Mouse (Mus musculus) kidney, postnatal 14 days (tissue): ENCODE data around the gene Srbd1.

Experiments used
- DNase-seq: peaks from one replicate; pipeline ENCODE4 v3.0.0; 2022; ENCODE audit warnings: mixed read lengths

Gene Srbd1

DNA sequence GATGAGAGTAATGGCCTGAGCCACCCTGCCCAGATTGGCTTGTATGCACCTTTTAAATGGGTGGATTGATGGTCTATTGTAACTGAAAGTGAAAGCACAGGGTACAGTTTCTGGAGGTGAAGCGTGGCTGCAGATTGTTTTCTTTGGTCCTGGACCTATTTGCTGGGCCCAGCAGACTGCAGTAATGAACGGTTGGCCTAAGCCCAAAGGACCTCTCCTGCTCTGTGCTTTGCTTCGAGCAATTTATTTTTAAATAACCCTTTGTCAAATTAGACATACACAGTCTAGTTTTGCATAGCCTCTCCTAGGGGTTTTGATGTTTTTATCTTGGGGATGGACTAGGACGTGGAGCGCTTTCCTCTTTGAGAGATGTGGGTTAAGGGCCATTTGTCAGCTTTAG lies 169.9 kb downstream of the Srbd1 start:
- DNase-seq, result no peak

DNA sequence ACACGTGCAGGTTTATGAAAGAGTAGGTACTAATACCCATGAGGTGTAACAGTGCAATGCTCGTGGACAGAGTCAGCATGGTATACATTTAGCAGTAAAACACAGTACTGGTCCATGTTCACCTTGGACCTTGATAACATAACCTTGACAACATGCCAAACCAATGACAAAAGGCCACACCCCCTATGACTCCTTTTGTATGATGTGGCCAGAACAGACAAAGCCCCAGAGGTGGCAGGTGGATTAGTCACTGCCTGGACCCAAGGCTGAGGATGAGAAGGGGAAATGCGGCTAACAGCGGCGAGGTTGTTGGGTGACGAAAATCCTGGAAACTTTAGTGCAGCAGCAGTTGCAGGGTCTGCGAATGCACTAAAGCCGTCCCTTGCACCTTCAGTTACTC lies 170.4 kb downstream of the Srbd1 start:
- DNase-seq, result no peak

DNA sequence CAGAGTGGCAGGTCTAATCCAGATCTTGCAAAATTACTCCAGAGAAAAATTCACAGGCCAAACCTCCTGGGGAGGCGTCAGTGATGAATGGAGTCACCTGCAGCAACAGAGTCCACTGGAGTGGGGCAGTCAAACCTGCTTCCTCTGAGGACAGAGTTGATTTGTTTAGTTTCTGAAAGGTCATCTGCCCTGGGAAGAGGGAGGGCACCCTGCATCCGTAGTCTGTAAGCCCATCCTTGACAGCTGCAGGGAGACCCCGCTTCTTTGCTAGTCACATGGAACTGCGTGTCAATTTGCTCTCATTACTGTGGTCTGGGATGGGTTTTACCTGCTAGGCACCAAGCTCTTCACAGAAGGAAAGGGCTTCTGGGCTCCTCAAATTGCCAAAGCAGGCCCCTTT lies 173.9 kb downstream of the Srbd1 start:
- no peak for DNase-seq

DNA sequence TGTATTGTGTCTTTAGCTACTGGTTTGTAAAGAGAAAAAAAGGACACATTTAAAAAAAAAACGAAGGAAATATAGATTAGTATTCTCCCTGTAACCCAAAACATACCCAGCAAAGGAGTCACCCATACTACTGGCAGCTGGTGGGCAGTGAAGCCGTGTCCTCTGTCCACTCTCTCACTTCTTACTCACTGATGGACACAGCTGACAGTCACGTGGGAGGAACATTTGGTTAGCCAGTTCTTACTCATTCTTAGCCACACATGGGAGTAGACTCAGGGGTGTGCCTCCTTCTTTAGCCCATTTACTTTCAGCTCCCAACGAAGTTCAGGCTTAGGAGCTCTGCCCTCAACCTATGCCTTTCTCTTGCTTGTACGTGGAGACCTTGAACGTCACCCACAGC lies 183.3 kb downstream of the Srbd1 start:
- no peak for DNase-seq

DNA sequence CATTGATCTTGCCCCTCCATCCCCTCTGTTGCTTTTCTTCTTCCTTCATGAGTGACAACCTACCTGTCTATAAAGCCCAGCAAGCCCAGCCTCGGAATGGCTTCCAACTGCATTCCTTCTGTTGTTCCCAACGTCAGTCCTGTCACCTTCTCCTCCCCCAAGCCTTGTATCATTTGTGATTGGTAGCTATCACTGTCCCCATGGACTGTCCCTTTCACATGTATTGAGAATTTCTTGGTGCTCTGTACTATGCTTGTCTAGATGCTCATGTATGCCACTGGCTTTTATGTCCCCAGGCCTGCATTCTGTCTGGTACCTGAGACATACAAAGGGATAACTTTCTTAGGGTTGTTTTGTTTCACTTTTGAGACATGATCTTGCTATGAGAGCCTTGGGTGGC lies 193.2 kb downstream of the Srbd1 start:
- DNase-seq, result no peak

DNA sequence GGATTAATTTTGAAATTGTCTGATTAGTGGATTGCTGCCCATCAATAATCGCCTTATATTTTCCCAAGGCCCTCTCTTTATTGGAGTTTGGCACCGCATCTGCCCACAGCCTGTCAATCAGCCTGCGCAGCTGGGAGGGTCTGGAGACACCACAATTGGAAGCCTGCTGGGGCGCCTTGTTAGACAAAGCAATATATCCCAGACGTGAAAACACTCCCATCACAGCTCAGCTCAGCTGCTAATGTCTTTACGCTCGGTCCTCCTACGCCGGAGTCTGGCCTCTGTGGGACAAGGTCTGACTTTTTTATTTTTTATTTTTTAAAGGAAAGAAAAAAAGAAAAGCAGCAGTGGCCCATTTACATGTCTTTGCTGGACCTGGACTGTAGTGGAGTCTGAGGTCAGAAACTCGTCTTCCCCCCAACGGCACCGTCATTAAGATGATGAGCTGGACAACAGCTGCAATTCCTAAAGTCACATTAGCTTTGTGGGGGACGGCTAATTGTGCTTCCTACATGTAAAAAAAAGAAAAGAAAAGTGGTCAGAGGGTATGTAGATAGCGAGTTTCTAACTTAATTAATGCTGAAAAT lies 195.0 kb downstream of the Srbd1 start:
- DNase-seq, result peak; percentile 24

DNA sequence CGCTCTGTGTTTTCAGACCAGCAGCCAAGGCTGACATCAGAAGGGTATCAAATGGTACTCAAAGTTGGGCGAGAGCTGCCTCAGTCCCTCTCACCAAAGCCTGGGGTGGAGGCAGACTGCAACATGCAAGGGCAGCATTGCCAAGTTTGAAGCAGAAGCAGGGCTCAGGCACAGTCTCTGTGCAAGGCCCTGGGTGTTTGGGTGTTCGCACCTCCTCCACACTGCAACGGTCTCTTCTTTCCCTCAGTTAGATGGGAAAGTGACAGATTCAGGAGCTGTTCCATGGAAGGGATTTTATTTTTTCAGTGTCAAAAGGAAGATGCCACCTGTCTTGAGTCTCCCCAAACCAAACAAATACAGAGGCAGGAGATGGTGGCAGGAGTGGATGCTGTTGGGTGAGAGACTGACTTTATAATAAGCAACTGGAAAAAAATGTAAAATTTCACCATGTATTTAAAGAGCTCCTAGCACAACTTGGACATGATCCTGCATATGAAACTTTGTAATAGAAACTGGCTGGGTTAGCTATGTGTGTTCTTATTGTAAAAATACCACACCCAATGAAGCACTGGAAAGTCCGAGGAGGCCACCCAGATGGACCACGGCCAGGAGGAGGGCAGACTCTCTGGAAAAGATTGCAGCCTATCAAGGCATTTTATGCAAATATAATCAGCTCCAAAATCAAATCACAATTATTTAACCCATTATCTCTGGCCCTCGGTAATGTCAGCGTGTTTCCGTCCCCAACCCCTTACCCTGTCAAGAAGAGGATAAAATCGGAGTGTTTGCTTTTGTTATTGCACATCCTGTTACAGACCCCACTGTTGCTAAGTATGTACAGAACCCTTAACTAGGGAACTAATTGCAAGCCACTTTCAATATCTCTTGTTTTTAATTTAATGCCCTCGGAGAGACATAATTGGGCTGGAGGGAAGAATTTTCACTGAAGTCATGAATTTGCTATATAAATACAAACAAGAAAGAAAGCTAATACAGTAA lies 195.8 kb downstream of the Srbd1 start:
- DNase-seq, result peak; percentile 28

DNA sequence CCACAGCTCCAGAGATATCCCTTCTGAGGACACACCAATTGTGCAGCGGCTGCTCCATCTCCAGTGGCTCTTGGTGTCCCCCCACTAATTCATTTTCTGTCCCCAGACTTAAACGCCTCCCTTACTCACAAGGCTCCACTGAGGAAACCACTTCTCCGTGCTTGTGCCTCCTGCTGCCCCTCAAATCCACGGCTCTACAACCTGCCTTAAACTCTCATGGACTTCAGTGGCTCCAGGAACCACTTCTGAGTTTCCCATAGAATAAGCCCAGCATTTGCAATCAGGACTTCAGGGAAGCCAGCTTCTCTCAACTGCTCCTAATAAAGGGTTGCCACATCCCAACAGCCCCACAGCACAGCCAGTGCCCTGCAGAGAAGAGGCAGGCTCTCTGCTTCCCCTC lies 200.2 kb downstream of the Srbd1 start:
- DNase-seq, result no peak

DNA sequence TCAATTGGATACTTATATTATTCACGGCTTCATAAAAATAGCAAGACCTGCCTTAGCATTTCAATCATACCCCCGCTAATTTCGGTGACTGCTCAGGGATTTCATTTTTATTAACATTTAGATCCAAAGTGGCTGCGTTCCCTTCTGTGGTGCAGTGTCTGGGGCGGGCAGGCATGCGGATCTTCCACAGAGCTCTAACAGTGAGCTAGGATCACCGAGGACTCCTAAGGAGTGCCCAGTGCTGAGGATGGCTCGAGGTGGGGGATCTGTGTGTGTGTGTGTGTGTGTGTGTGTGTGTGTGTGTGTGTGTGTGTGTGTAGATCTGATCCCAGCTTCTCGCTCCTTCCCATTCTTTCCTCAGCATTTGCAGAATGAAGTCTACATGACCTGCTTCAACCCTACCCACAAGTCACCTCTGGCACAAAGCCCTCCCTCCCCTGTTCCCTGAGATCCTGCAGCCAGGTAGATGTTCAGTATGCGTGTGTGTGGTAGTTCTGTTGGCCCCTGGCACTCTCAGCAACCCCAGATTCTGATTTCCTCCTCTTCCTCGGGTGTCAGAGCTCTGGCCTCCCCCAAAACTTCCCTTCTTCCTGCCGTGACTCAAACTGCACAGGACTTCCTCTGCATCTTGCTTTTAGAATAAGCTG lies 200.9 kb downstream of the Srbd1 start:
- no peak for DNase-seq

DNA sequence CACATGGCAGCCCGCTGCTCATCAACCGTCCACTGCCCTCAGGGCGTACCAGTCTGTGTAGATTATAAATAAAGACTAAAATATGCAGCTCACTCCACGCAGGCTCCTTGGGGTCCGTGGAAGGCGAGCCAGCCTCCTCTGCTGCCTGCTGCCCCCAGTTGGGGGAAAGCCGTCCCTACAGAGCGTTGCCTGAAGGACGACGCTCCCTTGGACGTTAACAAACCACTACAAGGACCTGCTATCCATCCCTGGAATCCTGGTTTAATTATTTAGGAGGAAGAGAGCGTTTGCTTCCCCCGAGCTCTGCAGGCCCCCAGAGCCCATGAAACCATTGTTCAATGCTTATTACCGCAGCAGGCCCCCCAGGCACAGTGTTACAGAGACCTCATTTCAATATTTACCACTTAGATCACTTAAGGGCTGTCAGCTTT lies 201.4 kb downstream of the Srbd1 start:
- no peak for DNase-seq

DNA sequence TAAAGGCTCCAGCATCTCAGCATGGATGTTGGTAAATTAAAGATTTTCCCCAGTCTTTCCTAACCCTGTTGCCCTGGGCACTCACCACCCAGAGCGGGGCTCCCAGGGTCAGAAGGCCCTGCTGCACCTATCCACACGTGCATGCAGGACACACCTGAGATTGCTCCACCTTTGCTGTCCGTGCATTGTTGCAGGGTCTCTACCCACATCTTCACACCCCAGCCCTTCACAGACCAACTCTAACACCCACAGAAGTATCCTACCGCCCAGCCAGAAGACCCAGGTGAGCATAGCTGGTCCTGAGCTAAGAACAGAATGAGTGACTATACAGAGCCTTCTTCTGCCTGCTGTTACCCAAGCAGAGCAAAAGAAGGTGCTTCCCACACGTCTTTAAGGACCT lies 201.9 kb downstream of the Srbd1 start:
- DNase-seq, result no peak

DNA sequence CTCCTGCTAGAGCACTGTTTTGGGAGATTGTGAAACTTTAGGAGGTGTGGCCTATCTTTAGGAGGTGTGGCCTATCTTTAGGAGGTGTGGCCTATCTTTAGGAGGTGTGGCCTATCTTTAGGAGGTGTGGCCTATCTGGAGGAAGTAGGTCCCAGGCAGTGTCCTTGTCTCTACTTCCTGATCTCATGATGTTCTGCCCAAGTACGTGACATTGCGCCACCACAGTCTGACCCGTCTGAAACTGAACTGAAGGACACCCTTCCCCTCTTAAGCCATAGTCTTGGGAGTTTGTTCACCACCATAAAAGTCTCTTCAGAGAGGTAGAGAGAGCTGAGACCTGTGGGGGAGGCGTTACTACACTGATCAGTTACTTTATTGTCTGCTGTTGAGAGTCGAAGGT lies 202.9 kb downstream of the Srbd1 start:
- DNase-seq, result no peak

DNA sequence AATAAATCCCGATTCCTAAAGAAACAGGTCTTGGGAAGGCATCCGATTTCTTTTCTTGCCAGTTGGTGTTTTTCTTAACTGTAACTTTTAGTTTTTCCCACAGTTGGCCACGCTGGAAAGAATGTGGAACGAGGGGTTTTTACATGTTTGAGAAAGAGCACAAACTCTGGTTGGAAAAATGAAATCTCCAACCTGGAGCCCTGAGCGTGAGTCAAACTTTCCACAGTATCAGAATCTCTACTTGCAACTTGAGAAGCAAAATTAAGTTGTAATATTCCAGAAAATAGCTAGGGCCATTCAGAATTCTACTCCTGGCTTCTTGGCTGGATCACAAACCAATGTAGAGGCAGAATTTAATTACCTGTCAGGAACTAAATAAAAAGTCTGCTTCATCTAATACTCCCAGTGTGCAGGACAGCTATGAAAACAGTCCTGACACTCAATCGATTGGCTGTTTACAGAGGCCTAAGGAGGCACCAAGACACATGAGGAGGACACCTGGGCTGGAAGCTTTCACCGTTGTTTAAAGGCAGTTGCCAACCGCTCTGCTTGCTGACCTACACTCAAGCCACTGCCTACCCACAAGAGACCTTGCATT lies 203.7 kb downstream of the Srbd1 start:
- no peak for DNase-seq

DNA sequence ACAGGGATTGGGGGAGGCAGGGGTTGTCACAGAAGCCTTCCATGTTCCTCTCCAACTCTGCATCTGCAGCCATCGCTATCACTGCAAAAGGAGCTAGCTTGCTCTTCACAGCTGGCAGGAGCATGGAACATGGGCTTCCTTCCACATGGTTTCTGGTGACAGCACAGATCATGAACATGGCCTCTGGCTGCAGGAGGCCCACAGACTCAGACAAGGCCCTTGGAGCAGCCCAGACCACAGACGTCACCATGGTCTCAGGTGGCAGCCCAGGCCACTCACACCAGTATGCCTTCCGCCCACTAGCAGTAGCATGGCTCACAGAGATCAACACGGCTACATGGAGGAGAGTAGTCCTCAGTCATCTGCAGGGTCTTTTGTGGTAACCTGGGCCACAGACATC lies 207.8 kb downstream of the Srbd1 start:
- DNase-seq, result no peak

DNA sequence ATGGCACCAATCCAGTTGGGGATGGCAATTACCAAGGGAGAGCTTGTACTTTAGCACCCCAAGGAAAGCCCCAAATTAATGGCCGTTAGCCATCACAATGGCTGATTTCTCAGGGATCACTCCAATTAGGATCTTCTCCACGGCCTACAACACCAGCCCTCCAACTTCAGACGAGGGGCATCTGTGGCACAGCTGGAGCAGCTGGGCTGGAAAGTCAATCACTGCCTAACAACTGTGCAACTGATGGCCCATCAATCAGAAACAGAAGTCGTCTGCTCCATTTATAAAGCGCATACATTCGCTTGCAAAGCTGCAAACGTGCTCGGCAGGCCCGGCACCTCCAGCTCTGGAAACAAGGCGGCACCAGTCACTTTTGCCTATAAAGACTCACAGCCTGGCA lies 209.7 kb downstream of the Srbd1 start:
- no peak for DNase-seq
